In genomic region chr3:115240497-115240896, GRCm38 (mm10) we compare ENCODE assay signal across 16 mouse cellular contexts.
"Had no signal": no experiment of that assay in that cellular context is flagged by ENCODE, and none has a peak within 500 bp of the region (broad histone marks: within the 10 kb centered on the region; RNA-seq: fewer than 3 reads in every experiment).

No protein-coding gene starts in this region.

- H3K4me3 ChIP-seq: liver, embryonic 13.5 days; liver, embryonic 15.5 days; lung, embryonic 15.5 days; midbrain, embryonic 12.5 days; neural tube, embryonic 12.5 days; stomach, embryonic 15.5 days had no signal

- H3K4me1 ChIP-seq: liver, embryonic 13.5 days; liver, embryonic 15.5 days; lung, embryonic 15.5 days; midbrain, embryonic 12.5 days; neural tube, embryonic 12.5 days; stomach, embryonic 15.5 days had no signal

- DNase-seq: liver, embryonic 13.5 days; liver, postnatal 0 days; lung, adult 2 months; lung, postnatal 14 days; lung, postnatal 36 days; right cerebral cortex, postnatal 14 days; thymus, adult 2 months; thymus, postnatal 25 days; thymus, postnatal 4 days had no signal

- H3K27ac ChIP-seq: liver, embryonic 13.5 days; liver, embryonic 15.5 days; lung, embryonic 15.5 days; midbrain, embryonic 12.5 days; neural tube, embryonic 12.5 days; stomach, embryonic 15.5 days; stomach, postnatal 0 days had no signal

- H3K9ac ChIP-seq: liver, embryonic 13.5 days; liver, embryonic 15.5 days; liver, postnatal 0 days; lung, embryonic 15.5 days; midbrain, embryonic 12.5 days; neural tube, embryonic 12.5 days; stomach, embryonic 15.5 days had no signal

- H3K27me3 ChIP-seq: liver, embryonic 13.5 days; liver, embryonic 15.5 days; lung, embryonic 15.5 days; midbrain, embryonic 12.5 days; neural tube, embryonic 12.5 days; stomach, embryonic 15.5 days had no signal

- H3K4me2 ChIP-seq: liver, embryonic 13.5 days; liver, embryonic 15.5 days; lung, embryonic 15.5 days; midbrain, embryonic 12.5 days; neural tube, embryonic 12.5 days; stomach, embryonic 15.5 days had no signal

- H3K36me3 ChIP-seq: liver, embryonic 13.5 days; liver, embryonic 15.5 days; lung, embryonic 15.5 days; midbrain, embryonic 12.5 days; neural tube, embryonic 12.5 days; stomach, embryonic 15.5 days had no signal

- H3K9me3 ChIP-seq: liver, embryonic 13.5 days; liver, embryonic 15.5 days; lung, embryonic 15.5 days; midbrain, embryonic 12.5 days; neural tube, embryonic 12.5 days; stomach, embryonic 15.5 days had no signal

- ATAC-seq: liver, postnatal 0 days; lung, postnatal 0 days had no signal
